ENCODE assay signal across 9 mouse cellular contexts in genomic region chr15:36966940-36967339, GRCm38 (mm10). TPM values are rescaled to one million over a fixed set of nuclear protein-coding genes. Genes with fewer than 3 reads are reported as not detected.
DNase-seq lines count a peak whose midpoint lies in the region; ATAC-seq and TF ChIP-seq lines count a peak whose summit lies in the region.
"Had no signal": no experiment of that assay in that cellular context is flagged by ENCODE, and none has a peak within 500 bp of the region (broad histone marks: within the 10 kb centered on the region; RNA-seq: fewer than 3 reads in every experiment).

No protein-coding gene starts in this region.

- peak overlapping the region; percentile 13; the same call in 1 of the 2 replicates for H3K4me2 ChIP-seq in lung, embryonic 16.5 days (ENCODE audit: low read depth, low read length)
- H3K4me2 ChIP-seq in limb, embryonic 13.5 days (replicated peaks), result peak overlapping the region; percentile 58
- peak overlapping the region; percentile 29 for H3K4me2 ChIP-seq in stomach, embryonic 16.5 days (ENCODE audit: low read depth, low read length)

- H3K9ac ChIP-seq in lung, embryonic 16.5 days (ENCODE audit: low read length), result no peak overlapping the region
- no peak overlapping the region for H3K9ac ChIP-seq in limb, embryonic 13.5 days
- no peak overlapping the region for H3K9ac ChIP-seq in stomach, embryonic 16.5 days (ENCODE audit: low read length)

- no peaks in the 10 kb centered on the region for H3K27me3 ChIP-seq in lung, embryonic 16.5 days (ENCODE audit: control insufficient read depth, insufficient read depth, low read depth, low read length)
- 0 out of 2 replicates have a peak, but pooled peaks cover 6% of the 10 kb centered on the region for H3K27me3 ChIP-seq in limb, embryonic 13.5 days
- H3K27me3 ChIP-seq in stomach, embryonic 16.5 days (ENCODE audit: control insufficient read depth, insufficient read depth, low read length), result no peaks in the 10 kb centered on the region

- H3K27ac ChIP-seq in lung, embryonic 16.5 days (ENCODE audit: low read length), result no peak overlapping the region
- no peak overlapping the region for H3K27ac ChIP-seq in limb, embryonic 13.5 days
- H3K27ac ChIP-seq in stomach, embryonic 16.5 days (ENCODE audit: low read length), result no peak overlapping the region

- no peaks in the 10 kb centered on the region for H3K36me3 ChIP-seq in lung, embryonic 16.5 days (ENCODE audit: control insufficient read depth, insufficient read depth, low read length)
- no peaks in the 10 kb centered on the region for H3K36me3 ChIP-seq in limb, embryonic 13.5 days
- no peaks in the 10 kb centered on the region for H3K36me3 ChIP-seq in stomach, embryonic 16.5 days (ENCODE audit: control insufficient read depth, insufficient read depth, low read length)

- no peak for TF ChIP-seq POLR2A in lung, adult 2 months (IDR thresholded peaks at IDR 0.05; ENCODE audit: borderline replicate concordance, extremely low read depth, low read depth, low read length)

- H3K9me3 ChIP-seq in lung, embryonic 16.5 days (ENCODE audit: control insufficient read depth, low read length), result no peaks in the 10 kb centered on the region
- no peaks in the 10 kb centered on the region for H3K9me3 ChIP-seq in limb, embryonic 13.5 days
- no peaks in the 10 kb centered on the region for H3K9me3 ChIP-seq in stomach, embryonic 16.5 days (replicated peaks; ENCODE audit: control insufficient read depth, low read length)

- no peak for TF ChIP-seq CTCF in lung, adult 2 months (IDR thresholded peaks at IDR 0.05; ENCODE audit: insufficient read depth, low read length)

- DNase-seq in cerebellum, postnatal 10 days, result peak; percentile 56 to 70
- no peak for DNase-seq in cerebellum, postnatal 36 days
- DNase-seq in lung, adult 2 months, result no peak
- DNase-seq in ovary, postnatal 36 days (ENCODE audit: low spot score), result no peak
- DNase-seq in gastrocnemius, postnatal 36 days, result no peak
- DNase-seq: kidney, adult 11 months had no signal

- WGBS in lung, embryonic 16.5 days, result 30% methylated on average over 7 of the region's 7 CpGs
- 42% methylated on average over 7 of the region's 7 CpGs for WGBS in lung, adult 2 months
- WGBS in limb, embryonic 13.5 days, result 41% methylated on average over 7 of the region's 7 CpGs
- 35% methylated on average over 7 of the region's 7 CpGs for WGBS in stomach, embryonic 16.5 days

- intact Hi-C loops in gastrocnemius, postnatal 36 days (cut with DNase I), result loop anchor here (5.0 kb wide), 1 partner anchor 1010 kb away; no protein-coding TSS in a partner anchor

- no peaks in the 10 kb centered on the region; the same call in 1 of the 2 replicates for H3K4me1 ChIP-seq in lung, embryonic 16.5 days (replicated peaks; ENCODE audit: control insufficient read depth, insufficient read depth, low read length)
- no peaks in the 10 kb centered on the region; the same call in 1 of the 2 replicates for H3K4me1 ChIP-seq in lung, adult 2 months (ENCODE audit: control insufficient read depth, insufficient read depth, low read length)
- H3K4me1 ChIP-seq in limb, embryonic 13.5 days, result peaks cover 16% of the 10 kb centered on the region
- peaks cover 6% of the 10 kb centered on the region; the same call in 1 of the 2 replicates for H3K4me1 ChIP-seq in stomach, embryonic 16.5 days (ENCODE audit: control insufficient read depth, insufficient read depth, low read length)

- ATAC-seq in lung, embryonic 16.5 days (ENCODE audit: low read depth), result 0 out of 2 replicates have a peak, but pooled peaks have one; percentile 12
- ATAC-seq in limb, embryonic 13.5 days (ENCODE audit: low FRiP score, low read depth), result no peak
- ATAC-seq in stomach, embryonic 16.5 days (ENCODE audit: insufficient read depth, low FRiP score), result no peak; the same call in 1 of the 2 replicates

- no peak overlapping the region for H3K4me3 ChIP-seq in lung, embryonic 16.5 days (ENCODE audit: low read length)
- H3K4me3 ChIP-seq in lung, adult 2 months (replicated peaks; ENCODE audit: extremely low read depth, low read depth, low read length), result no peak overlapping the region
- peak overlapping the region; percentile 18 for H3K4me3 ChIP-seq in limb, embryonic 13.5 days
- H3K4me3 ChIP-seq in stomach, embryonic 16.5 days (replicated peaks; ENCODE audit: low read length), result no peak overlapping the region

RNA-seq across cellular contexts. Expression of gene Zfp706, which starts 40.6 kb away (rescaled TPM):
- polyA plus RNA-seq in lung, embryonic 16.5 days (2015; fragmentation: Nextera tagmentation; extraction: Ambion mirVana), result 415 and 452 TPM in 2 replicates
- polyA plus RNA-seq in lung, adult 2 months (2012; rRNA removed), result 25.4 and 27.1 TPM in 2 replicates
- 434 and 448 TPM in 2 replicates for polyA plus RNA-seq in limb, embryonic 13.5 days (2015; fragmentation: Nextera tagmentation; extraction: Ambion mirVana)
- polyA plus RNA-seq in stomach, embryonic 16.5 days (2015; fragmentation: Nextera tagmentation; extraction: Ambion mirVana), result 461 and 509 TPM in 2 replicates
- 100 to 1,000 TPM; 100 to 105 TPM for total RNA-seq in gastrocnemius, postnatal 36 days (2021)

Comparison
In these comparisons a context has a peak if more than half of its experiments do, and no peak if none do; other contexts are left out.
1. DNase-seq: peak in cerebellum, postnatal 10 days (2 of 2); none in cerebellum, postnatal 36 days (0 of 2), lung, adult 2 months (single experiment), ovary, postnatal 36 days (single experiment) and gastrocnemius, postnatal 36 days (0 of 2).
2. RNA of gene Zfp706, which starts 40.6 kb away (polyA plus RNA-seq): 461 to 509 TPM in stomach, embryonic 16.5 days, 415 to 452 TPM in lung, embryonic 16.5 days and 434 to 448 TPM in limb, embryonic 13.5 days; 25.4 to 27.1 TPM in lung, adult 2 months; every median in the first group is over 10 times any median in the second.
3. Peak in every context shown above with its lines, with median percentiles within 50 percentile points of each other: H3K4me2 ChIP-seq.